Mouse (Mus musculus) mature B cell (primary cell): ENCODE measurements around the gene Ctcfl.

Experiments
- in situ Hi-C: fragments of 300-500 bp; cut with MboI; formaldehyde crosslinking; loops from 2 replicates; pipeline ENCODE4 v1.14.3; 2019

Ctcfl gene

DNA sequence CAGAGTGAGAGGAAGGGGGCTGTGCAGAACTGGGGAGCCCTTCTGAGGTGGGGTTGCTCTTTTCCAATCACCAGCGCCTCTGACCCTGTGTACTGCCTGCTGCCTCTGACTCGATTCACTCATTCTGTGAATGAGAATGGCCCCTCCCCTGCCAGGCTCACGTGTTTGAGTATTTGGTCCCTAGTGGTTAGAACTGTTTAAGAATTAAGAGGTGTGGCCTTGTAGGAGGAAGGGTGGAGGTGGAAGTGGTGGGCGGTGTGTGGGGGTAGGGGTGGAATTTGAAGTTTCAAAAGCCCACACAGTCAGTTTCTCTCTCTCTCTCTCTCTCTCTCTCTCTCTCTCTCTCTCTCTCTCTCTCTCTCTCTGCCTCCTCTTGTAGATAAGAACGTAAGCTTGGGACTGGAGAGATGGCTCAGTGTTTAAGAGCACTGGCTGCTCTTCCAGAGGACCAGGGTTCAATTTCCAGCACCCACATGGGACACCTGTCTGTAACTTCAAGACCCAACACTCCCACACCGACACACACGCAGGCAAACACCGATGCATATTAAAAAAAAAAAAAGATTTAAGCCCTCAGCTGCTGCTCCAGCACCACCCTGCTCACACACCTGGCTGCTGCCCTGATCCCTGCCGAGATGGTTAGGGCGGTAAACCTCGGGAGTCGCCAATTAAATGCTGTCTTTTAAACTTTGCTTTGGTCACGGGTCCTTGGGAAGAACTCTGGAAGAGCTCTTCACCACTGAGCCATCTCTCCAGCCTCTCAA lies 35.4 kb downstream of the Ctcfl start:
- in situ Hi-C loops: loop anchor here (5.0 to 10.0 kb wide), 2 partner anchors 82 to 249 kb away; partner anchors contain the start of gene Rae1

DNA sequence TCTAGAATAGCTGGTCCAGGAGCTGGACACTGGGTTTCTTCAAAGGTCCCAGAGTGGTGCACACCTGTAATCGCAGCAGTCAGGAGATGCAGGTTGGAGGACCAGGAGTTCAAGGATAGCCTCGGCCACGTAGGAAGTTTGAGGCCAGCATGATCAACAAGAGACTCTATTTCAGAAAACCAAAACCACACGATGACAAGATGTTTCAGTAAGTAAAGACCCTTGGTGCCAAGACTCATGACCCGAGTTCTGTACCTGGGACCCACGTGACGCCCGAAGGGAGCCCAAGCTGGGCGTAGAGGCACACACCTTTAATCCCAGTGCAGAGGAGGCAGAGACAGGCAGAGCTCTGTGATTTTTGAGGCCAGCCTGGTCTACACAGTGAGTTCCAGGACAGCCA lies 36.2 kb downstream of the Ctcfl start:
- in situ Hi-C loops: loop anchor here (5.0 to 10.0 kb wide), 2 partner anchors 81 to 248 kb away; partner anchors contain the start of gene Rae1

DNA sequence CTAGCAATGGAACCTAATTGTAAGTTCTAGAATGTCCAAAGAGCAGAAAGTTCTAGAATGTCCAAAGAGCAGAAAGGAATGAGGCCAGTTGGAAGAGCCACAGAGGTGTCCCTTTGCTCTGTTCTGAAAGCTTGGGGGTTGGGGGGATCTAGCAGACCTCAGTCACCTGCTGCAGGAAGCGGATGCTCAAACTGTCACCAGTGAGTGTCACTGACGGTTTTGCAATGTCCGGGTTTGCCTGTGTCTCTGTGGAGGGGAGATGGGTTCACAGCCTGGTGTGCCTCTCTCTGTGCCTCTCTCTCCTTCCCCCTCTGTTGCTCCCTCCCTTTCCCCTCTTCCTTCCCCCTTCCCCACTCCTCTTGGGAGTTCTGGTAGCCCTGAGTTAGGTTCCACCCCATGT lies 36.6 kb downstream of the Ctcfl start:
- in situ Hi-C loops: loop anchor here (5.0 to 10.0 kb wide), 2 partner anchors 80 to 248 kb away; partner anchors contain the start of gene Rae1

DNA sequence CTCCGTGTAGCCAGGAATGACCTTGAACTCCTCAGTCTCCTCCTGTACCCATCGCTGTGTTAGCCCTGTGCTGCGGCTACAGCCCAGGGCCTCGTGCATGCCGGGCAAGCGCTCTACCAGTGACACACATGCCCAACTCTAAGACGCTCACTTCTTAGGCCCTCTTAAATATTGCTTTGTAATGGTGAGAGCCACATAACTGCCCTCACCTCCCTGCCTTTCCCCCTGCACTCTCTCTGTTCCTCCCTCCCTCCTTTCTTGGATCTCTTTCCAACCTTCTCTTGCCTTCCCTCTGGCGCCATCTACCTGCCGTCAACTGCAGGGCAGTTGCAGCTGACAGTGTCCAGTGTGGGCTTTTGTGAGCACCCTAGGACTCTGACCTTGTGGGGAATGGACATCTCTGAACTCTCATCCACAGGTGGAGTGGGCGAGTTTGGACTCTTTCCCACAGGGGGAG lies 38.5 kb downstream of the Ctcfl start:
- in situ Hi-C loops: loop anchor here (5.0 to 10.0 kb wide), 2 partner anchors 79 to 246 kb away; partner anchors contain the start of gene Rae1

DNA sequence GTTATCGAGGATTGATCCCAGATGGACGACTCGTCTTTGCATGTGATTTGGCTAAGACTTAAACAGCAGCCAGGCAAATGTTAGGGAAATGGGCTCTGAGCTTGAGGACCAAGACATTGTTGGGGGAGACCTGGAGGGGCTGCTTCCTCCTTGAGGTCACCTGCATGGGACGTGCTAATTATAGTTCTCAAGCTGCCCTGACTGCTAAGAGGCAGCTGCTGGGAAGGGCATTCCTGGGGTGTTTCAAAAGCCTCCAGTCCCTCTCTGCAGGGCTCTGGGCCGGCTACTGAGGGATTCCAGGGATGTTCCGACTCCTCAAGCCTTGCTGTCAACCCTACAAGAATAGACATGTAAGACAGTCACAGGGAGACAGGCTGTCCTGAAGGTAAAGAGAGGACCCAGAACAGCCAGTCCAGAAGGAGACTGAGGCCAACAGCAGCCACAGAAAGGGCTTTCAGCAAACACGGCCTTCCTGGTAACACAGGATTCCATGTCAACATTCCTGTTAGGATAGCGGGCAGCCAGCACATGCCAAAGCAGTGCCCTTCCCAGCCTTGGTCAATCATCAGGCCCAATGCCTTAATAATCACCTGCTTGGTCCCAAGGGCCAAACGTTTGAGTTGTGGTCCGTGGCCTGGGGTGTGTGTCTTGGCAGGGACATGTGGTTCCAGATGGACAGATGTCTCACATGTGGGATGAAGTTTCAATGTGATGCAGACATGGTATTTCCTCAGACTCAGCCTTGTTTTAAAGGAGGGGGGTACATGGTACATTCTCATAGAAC lies 39.4 kb downstream of the Ctcfl start:
- in situ Hi-C loops: loop anchor here (5.0 to 10.0 kb wide), 2 partner anchors 78 to 245 kb away; partner anchors contain the start of gene Rae1

DNA sequence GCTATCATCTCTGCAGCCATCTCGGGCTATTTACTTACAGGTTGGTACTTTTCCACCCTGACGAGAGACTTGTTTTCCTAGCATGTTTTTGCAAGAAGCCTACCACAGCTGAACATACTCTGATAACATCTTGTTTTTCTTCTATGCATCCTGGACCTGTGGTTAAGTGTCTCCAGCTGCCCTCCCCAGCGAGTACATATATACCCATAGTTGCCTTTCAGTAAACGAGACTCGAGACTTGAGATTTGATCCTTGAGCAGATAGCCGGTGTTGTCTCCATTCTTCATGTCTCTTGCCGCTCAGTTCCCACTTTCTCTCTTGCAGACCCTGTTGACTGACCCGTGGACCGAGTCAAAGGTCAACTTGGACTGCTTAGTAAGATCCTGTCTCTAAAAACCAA lies 42.4 kb downstream of the Ctcfl start:
- in situ Hi-C loops: no loop called here

DNA sequence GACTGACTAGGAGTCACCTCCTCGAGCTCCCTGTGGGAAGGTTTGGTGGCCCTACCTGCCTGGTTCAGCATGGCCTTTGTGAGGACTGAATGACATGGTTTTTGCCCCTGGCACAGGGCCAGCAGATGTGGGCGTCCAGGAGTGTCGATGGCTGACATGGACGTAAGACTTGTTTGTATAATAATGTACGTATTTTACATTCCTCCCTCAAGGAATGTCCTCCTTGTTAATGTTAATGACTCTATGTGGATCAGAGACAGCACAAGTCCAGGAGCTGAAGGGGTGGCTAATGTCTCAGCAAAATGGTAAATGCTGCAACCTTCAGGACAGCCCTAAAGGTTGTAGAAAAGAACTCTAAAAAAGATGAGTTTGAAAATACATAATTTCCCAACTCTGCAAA lies 45.7 kb downstream of the Ctcfl start:
- in situ Hi-C loops: no loop called here

DNA sequence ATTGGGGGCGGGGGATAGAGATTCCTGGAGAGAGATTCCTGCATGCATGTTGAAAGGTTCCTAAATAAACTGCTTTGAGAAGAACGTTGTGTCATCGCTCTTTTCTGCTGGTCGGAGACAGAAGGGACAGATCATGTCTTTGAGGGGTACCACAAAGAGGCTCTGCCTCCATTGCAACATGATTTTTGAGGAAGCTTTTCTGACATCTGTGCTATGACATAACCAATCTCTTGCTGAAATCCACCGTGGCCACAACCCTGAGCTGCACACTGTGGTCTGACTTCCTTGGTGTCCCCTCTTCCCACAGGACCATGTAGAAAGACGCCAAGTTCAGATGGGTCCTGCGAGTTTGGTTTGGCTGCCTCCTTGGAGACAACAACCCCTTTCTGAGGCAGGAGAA lies 46.4 kb downstream of the Ctcfl start:
- in situ Hi-C loops: no loop called here

DNA sequence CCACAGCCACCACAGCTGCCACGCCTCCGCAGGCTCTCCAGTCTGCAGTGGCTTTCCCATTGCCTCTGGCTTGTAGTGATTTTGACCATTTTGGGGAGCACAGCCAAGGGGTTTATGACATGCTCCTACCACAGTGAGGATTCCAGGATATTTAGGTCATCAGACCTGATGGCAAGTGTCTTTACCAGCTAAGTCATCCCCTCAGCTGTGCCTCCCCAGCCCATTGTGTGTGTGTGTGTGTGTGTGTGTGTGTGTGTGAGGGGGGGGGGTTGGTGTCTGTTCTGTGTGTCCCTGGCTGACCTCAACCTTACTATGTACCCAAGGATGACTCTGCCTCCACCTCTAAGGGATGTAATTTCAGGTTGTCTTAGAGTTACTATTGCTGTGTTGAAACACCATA lies 54.5 kb downstream of the Ctcfl start:
- in situ Hi-C loops: no loop called here

DNA sequence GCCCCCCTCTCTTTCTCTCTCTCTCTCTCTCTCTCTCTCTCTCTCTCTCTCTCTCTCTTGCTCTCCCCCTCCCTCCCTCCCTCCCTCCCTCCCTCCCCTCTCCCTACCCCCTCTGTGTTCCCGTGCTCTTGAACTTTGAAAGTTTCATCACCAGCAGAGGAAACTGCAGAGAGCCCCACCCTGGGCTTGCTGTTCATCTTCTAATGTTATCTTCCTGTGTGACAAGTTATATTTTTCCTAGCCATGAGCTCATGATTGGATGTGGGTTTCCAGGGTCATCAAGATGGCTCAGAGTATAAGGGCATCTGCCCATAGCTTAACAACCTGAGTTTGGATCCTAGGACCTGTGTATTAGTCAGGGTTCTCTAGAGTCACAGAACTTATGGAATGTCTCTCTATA lies 56.1 kb downstream of the Ctcfl start:
- in situ Hi-C loops: no loop called here

DNA sequence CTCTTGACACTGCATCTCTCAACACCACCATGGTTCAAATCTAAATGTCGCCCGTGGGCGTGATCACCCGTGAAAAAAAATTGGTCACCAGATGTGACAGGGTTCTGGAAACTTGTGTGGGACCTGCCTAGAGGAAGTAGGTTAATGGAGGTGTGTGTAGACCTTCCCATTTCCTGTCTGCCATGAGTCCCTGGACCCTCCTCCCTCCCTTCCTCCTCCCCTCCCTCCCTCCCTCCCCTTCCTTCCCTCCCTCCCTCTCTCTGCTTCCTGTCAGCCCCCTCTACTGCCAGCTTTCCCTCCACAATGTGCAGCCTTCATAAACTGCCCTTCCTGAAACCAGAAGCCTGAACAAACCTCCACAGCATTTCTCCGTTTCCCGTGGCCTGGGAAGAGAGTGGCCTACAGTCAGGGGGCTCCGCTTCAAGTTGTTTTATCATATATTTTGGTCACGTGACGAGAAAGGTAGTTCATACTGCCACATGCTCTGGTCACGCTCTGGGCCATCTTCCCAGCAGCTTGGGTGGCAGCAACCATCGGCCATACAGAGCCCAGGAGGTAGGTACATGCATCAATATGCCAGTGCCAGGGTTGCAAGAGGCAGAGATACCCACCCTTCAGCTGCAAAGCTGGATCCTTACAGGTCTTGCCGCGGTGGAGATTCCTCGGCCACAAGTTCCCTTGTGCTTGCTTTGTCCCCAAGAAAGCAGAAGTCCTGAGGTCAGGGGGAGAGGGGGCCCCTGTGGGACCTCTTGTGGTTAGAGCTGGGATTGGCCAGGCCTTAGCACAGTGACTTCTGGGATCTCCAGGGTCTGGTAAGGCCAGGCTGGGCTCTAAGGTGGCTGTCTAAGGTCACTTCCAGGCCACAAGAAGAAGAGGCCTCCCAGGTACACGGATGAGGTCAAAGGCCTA lies 57.6 kb downstream of the Ctcfl start:
- in situ Hi-C loops: no loop called here

DNA sequence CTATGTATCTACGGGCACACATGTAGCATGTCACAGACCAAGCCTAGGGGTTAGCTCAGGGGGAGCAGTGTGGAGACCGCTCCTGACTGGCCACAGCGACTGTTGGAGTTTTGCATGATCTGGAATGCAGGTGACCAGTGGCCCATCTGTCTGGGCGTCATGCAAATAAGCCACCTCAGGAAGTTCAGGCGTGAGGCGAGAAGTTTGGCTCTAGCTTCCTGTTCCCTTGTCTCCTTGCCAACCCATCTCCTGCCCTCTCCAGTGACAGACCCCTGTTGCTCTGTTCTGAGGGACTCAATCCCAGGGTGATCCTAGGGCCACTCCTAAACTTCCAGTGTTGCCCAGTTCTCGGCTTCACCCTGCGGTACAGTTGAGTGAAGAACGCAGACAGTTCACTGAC lies 58.9 kb downstream of the Ctcfl start:
- in situ Hi-C loops: no loop called here

DNA sequence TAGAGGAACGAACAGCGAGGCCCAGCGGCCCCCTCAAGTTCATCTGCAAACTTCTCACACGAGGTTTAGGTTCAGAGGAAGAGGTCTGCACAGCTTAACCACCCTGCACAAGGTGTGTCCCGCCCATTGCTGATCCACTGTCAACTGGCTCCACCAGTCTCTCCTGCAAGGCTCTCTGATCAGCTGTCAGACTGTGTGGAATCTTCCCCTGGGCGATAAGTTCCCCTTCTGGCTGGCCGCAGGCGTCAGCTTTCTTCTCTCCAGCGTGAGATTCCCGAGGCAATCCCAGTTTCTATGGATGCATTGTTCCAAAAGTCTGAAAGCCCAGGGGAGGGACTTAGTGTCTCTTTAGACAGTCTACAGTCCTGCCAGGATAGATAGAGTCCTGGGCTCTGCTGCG lies 61.1 kb downstream of the Ctcfl start:
- in situ Hi-C loops: no loop called here

DNA sequence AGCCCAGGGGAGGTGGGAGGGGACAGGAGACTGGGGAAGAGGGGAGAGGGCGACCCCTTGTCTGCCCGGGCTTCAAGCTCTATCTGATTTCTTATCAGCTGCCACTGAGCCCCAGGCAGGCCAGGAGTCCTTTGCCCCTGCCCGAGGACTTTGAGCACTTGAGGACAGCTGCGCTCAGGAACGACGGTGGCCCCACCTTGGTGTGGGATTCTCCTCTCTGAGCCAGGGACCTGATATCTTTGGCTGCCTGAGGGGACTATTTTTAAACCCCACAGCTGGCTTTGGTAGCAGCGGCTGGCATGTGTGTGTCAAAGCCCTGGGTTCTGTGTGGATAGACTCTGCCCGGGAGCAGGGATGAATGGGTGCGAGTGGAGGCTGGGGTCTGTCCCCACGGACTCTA lies 61.7 kb downstream of the Ctcfl start:
- in situ Hi-C loops: no loop called here

DNA sequence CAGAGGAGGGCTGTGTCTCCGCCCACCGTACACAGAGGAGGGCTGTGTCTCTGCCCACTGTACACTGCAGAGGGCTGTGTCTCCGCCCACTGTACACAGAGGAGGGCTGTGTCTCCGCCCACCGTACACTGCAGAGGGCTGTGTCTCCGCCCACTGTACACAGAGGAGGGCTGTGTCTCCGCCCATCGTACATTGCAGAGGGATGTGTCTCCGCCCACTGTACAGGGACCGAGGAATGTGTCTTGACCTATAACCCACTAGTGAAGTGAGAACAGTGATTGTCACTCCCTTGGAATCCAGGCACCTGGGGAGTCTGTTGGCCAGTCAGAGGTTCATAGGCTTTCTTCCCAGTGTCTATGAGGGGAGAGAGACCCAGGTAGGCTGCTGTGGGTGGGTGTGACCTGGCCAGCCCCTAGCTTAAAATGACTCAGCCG lies 62.4 kb downstream of the Ctcfl start:
- in situ Hi-C loops: no loop called here

DNA sequence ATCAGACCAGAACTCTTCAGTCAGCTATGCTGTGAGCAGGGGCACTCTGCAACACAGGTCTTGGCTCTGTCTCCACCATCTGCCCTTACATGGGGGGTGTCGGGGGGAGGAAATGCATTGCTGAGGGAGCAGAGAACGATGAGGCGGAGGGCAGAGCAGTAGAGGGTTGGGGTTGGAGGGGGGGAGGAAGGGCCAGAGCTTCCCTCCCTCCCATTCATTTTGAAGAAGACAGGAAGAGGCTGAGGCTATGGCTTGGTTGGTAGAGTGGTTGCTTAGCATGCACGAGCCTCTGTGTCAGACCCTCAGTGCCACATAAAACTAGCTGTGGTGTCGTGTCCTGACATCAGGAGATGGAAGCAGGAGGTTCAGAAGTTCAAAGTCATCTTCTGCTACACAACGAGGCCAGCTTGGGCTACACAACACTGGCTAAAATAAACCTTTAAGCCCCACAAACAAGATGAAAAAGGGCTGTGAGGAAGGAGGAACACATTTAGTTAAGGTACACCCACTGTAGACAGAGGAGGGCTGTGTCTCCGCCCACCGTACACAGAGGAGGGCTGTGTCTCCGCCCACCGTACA lies 62.9 kb downstream of the Ctcfl start:
- in situ Hi-C loops: no loop called here

DNA sequence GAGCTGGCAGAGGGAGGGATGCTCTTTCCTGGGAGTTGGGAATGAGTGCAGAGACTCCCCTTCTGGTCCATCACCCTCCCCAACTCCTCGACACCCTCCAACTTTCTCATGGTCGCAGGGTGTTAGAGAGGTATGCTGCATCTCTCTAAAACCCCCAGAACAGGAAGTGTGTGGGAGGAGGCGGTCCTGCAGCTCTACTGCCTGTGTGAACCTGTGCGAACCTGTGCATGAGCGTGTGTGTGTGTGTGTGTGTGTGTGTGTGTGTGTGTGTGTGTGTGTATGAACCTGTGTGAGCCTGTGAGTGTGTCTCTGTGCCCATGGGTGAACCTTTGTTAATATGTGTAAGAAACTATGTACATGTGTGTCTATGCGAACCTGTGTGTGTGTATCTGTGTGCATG lies 65.5 kb downstream of the Ctcfl start:
- in situ Hi-C loops: no loop called here

DNA sequence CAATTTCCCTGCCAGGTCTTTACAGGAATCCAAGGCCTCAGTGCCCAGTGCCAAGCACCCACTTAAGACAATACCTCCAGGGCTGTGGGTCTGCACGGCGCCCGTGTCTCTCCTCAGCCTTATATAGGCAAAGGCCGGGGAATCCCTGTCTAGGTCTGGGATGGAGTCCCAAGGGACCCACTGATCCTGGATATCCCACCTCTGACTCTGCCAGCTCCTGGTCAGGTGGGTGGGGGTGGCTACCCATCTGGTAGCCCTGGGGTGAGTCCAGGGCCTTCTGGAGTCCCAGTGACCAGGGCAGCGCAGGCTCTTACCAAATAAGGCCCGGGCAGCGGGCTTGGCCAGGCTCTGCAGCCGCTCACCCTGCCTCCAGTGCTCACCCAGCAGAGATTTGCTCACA lies 66.4 kb downstream of the Ctcfl start:
- in situ Hi-C loops: no loop called here

DNA sequence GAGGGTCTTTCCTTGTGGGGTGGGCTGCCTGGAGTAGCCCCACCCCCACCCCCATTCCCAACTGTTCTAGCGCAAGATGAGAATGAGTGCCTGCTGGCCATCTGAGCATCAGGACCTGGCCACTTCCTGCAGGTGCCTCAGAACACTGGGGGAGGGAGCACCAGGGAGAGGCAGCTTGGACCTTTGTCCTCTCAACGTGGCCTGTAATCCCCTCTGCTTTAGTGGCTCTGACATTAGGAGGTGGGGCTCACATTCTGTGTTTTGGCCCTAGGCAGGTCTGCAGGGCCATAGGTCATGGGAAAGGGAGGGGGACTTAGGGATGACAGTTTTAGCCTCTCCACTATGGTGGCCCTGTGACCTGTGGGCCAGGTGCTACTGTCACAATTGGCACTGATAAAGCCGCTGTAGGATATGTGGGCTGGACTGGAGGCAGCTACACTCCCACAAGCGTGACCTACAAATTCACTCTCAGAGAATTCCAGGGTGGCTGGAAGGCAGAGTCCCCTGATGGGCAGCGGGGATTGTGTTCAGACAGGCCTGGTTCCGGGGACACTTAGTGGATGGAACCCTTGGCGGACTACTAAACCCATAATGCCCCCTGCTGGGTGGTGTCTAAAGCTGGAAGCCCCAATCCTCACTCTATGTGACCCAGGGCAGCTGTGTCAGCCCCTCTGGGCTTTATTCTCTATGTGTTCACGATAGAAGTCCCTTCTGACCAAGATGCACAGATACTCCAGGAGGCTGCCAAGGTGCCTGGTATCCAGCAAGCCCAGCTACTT lies 68.5 kb downstream of the Ctcfl start:
- in situ Hi-C loops: no loop called here

DNA sequence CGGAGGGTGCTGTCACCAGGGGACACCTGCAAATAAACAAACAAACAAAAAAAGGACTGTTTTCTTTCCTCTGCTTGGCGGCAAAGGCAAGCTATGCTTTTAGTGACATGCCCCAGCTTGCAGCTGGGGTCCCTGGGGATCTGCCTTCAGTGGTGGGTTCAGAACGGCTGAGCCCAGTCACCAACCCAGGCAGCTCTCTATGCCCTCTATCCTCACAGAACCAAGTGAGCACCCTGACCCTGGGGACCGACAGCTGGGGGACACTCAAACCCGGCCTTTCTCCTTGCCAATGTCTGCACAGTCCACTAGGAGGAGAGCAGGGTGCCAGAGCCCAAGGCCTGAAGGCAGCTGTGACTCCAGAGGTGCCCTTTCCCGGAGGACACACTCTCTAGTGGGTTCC lies 69.5 kb downstream of the Ctcfl start:
- in situ Hi-C loops: no loop called here

DNA sequence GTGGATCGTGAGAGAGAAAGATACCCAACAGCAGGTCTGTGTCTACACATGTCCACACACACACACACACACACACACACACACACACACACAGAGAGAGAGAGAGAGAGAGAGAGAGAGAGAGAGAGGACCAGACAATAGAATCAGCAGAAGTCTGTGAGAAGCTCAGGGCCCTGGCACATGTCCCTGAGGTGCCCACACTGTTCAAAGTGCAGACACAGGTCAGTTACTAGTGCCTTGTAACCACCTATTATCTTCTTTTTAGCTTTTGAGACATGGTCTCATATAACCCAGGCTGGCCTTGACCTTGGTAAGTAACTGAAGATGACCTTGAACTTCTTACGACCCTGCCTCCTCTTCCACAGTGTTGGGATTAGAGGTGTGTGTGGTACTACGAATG lies 70.1 kb downstream of the Ctcfl start:
- in situ Hi-C loops: no loop called here
